In the genomic region with DNA sequence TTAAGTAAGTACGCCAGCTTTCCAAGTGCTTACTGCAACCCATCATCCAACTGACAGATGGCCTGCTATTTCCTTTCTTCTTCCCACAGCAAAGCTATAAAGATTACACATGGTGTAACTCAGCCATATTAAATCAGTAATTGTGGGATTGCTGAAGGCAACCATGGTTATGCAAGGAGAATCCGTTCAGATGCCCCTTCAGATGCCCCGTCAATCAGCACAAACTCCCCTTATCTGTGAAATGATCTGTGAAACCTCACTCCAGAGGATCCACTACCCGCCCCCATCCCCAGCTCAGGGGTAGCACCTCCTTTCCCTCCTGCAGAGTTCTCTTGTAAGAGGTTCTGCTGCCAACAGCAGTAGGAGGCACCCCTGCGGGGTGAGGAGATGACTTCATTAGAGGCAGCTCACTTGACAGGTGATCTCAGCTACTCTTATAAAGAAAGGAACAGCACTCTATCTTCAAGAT, we compare ENCODE assay signal across 23 mouse cellular contexts. TPM values are rescaled to one million over a fixed set of nuclear protein-coding genes. Genes with fewer than 3 reads are reported as not detected.
DNase-seq lines count a peak whose midpoint lies in the region; ATAC-seq and TF ChIP-seq lines count a peak whose summit lies in the region.
"Had no signal": no experiment of that assay in that cellular context is flagged by ENCODE, and none has a peak within 500 bp of the region (broad histone marks: within the 10 kb centered on the region; RNA-seq: fewer than 3 reads in every experiment).

No protein-coding gene starts in this region.

- 26% methylated on average over 5 of the region's 5 CpGs for WGBS in forebrain, embryonic 15.5 days
- 29% methylated on average over 5 of the region's 5 CpGs for WGBS in forebrain, embryonic 11.5 days
- 22% methylated on average over 5 of the region's 5 CpGs for WGBS in midbrain, embryonic 11.5 days
- WGBS in midbrain, postnatal 0 days, result 23% methylated on average over 5 of the region's 5 CpGs

- H3K4me1 ChIP-seq in forebrain, embryonic 15.5 days, result peaks cover 23% of the 10 kb centered on the region
- peaks cover 2% of the 10 kb centered on the region; the same call in 1 of the 2 replicates for H3K4me1 ChIP-seq in forebrain, embryonic 11.5 days (replicated peaks; ENCODE audit: control insufficient read depth, insufficient read depth, low read length)
- H3K4me1 ChIP-seq in midbrain, embryonic 11.5 days (ENCODE audit: control insufficient read depth, insufficient read depth, low read length), result peaks cover 12% of the 10 kb centered on the region
- H3K4me1 ChIP-seq in midbrain, postnatal 0 days (ENCODE audit: insufficient read depth, low read length), result no peaks in the 10 kb centered on the region

- H3K9ac ChIP-seq in forebrain, embryonic 15.5 days (replicated peaks), result no peak overlapping the region
- H3K9ac ChIP-seq in forebrain, embryonic 11.5 days (ENCODE audit: low read length), result no peak overlapping the region
- no peak overlapping the region for H3K9ac ChIP-seq in midbrain, embryonic 11.5 days (ENCODE audit: low read length)
- no peak overlapping the region for H3K9ac ChIP-seq in midbrain, postnatal 0 days (replicated peaks; ENCODE audit: low read length, poor library complexity, severe bottlenecking)
- H3K9ac ChIP-seq: kidney, embryonic 15.5 days; limb, embryonic 12.5 days; liver, embryonic 14.5 days had no signal

- H3K4me2 ChIP-seq in forebrain, embryonic 15.5 days (replicated peaks), result no peak overlapping the region
- H3K4me2 ChIP-seq in forebrain, embryonic 11.5 days (ENCODE audit: low read depth, low read length, severe bottlenecking), result no peak overlapping the region
- no peak overlapping the region for H3K4me2 ChIP-seq in midbrain, embryonic 11.5 days
- no peak overlapping the region for H3K4me2 ChIP-seq in midbrain, postnatal 0 days (ENCODE audit: low read depth, low read length, poor library complexity, severe bottlenecking)
- H3K4me2 ChIP-seq: kidney, embryonic 15.5 days; limb, embryonic 12.5 days had no signal

- DNase-seq in forebrain, embryonic 11.5 days (ENCODE audit: low spot score), result no peak
- peak; percentile 28 to 60 for DNase-seq in layer of hippocampus, adult 18-20 months (ENCODE audit: low spot score in 2 of 2)
- DNase-seq in layer of hippocampus, adult 8-10 months (ENCODE audit: low spot score in 2 of 2), result no peak
- DNase-seq in midbrain, embryonic 11.5 days (ENCODE audit: low spot score, missing footprints), result peak; percentile 81
- no peak for DNase-seq in midbrain, postnatal 0 days (ENCODE audit: low spot score)
- peak; percentile 48 for DNase-seq in brain, embryonic 14.5 days (ENCODE audit: low read depth)
- DNase-seq in gastrocnemius, adult 8-10 months (ENCODE audit: low spot score in 2 of 2), result no peak
- DNase-seq: adrenal gland, postnatal 25 days; cerebellum, adult 18-20 months; embryo, embryonic 11 days; gastrocnemius, postnatal 25 days had no signal

- H3K27ac ChIP-seq in forebrain, embryonic 15.5 days (replicated peaks), result peak overlapping the region; percentile 44
- H3K27ac ChIP-seq in forebrain, embryonic 11.5 days (ENCODE audit: low read depth, low read length), result no peak overlapping the region
- H3K27ac ChIP-seq in midbrain, embryonic 11.5 days (ENCODE audit: low read depth, low read length), result no peak overlapping the region
- H3K27ac ChIP-seq in midbrain, postnatal 0 days (ENCODE audit: low read depth, low read length), result no peak overlapping the region
- H3K27ac ChIP-seq: hindbrain, postnatal 0 days; kidney, embryonic 15.5 days; limb, embryonic 12.5 days; liver, embryonic 14.5 days; macrophage; midbrain, embryonic 10.5 days; stomach, postnatal 0 days had no signal

- peaks cover 32% of the 10 kb centered on the region for H3K27me3 ChIP-seq in forebrain, embryonic 15.5 days
- peaks cover 31% of the 10 kb centered on the region for H3K27me3 ChIP-seq in forebrain, embryonic 11.5 days (ENCODE audit: control insufficient read depth, insufficient read depth, low read length)
- peaks cover 40% of the 10 kb centered on the region for H3K27me3 ChIP-seq in midbrain, embryonic 11.5 days (ENCODE audit: control insufficient read depth, insufficient read depth, low read length)
- peaks cover 11% of the 10 kb centered on the region for H3K27me3 ChIP-seq in midbrain, postnatal 0 days (ENCODE audit: insufficient read depth, low read length)

- H3K9me3 ChIP-seq in forebrain, embryonic 15.5 days, result no peaks in the 10 kb centered on the region
- H3K9me3 ChIP-seq in forebrain, embryonic 11.5 days (ENCODE audit: control insufficient read depth, low read length), result no peaks in the 10 kb centered on the region
- H3K9me3 ChIP-seq in midbrain, embryonic 11.5 days (ENCODE audit: control insufficient read depth, low read length), result no peaks in the 10 kb centered on the region
- H3K9me3 ChIP-seq in midbrain, postnatal 0 days (ENCODE audit: low read length), result no peaks in the 10 kb centered on the region
- H3K9me3 ChIP-seq: kidney, embryonic 15.5 days; limb, embryonic 12.5 days; midbrain, embryonic 10.5 days had no signal

- no peak for TF ChIP-seq CTCF in midbrain, postnatal 0 days (IDR thresholded peaks at IDR 0.05)
- TF ChIP-seq CTCF in brain, embryonic 14.5 days (IDR thresholded peaks at IDR 0.05; ENCODE audit: borderline replicate concordance, extremely low read depth, insufficient read depth, insufficient read length), result no peak

- H3K4me3 ChIP-seq in forebrain, embryonic 15.5 days, result no peak overlapping the region
- H3K4me3 ChIP-seq in forebrain, embryonic 11.5 days (ENCODE audit: low read depth, low read length), result no peak overlapping the region
- no peak overlapping the region for H3K4me3 ChIP-seq in midbrain, embryonic 11.5 days (ENCODE audit: low read depth, low read length)
- H3K4me3 ChIP-seq in midbrain, postnatal 0 days (ENCODE audit: low read depth, low read length), result no peak overlapping the region
- H3K4me3 ChIP-seq: kidney, embryonic 15.5 days; limb, embryonic 12.5 days; midbrain, embryonic 10.5 days had no signal

- TF ChIP-seq POLR2A in brain, embryonic 14.5 days (IDR thresholded peaks at IDR 0.05; ENCODE audit: borderline replicate concordance, extremely low read depth, insufficient read depth, insufficient read length, poor library complexity, severe bottlenecking), result no peak

- no peak for ATAC-seq in forebrain, embryonic 15.5 days (replicated peaks)
- no peak for ATAC-seq in forebrain, embryonic 11.5 days (replicated peaks; ENCODE audit: low FRiP score)
- no peak for ATAC-seq in midbrain, embryonic 11.5 days (ENCODE audit: low FRiP score)
- no peak for ATAC-seq in midbrain, postnatal 0 days (ENCODE audit: low FRiP score)
- ATAC-seq: CD4-positive, CD25-positive, alpha-beta regulatory T cell, adult 4 months; hindbrain, postnatal 0 days; intestine, postnatal 0 days had no signal

- H3K36me3 ChIP-seq in forebrain, embryonic 15.5 days, result no peaks in the 10 kb centered on the region
- H3K36me3 ChIP-seq in forebrain, embryonic 11.5 days (ENCODE audit: control insufficient read depth, insufficient read depth, low read length), result no peaks in the 10 kb centered on the region
- no peaks in the 10 kb centered on the region for H3K36me3 ChIP-seq in midbrain, embryonic 11.5 days (ENCODE audit: control insufficient read depth, insufficient read depth, low read length)
- H3K36me3 ChIP-seq in midbrain, postnatal 0 days (ENCODE audit: insufficient read depth, low read length), result no peaks in the 10 kb centered on the region
- H3K36me3 ChIP-seq: kidney, embryonic 15.5 days; limb, embryonic 12.5 days; midbrain, embryonic 10.5 days had no signal

RNA-seq across cellular contexts. Expression of a gene that starts 3.0 kb away (rescaled TPM):
- 0.57 and 1.1 TPM in 2 replicates for polyA plus RNA-seq in forebrain, embryonic 15.5 days (2015; fragmentation: Nextera tagmentation; extraction: Ambion mirVana)
- polyA plus RNA-seq in forebrain, embryonic 11.5 days (2014; fragmentation: Nextera tagmentation; extraction: Ambion mirVana), result 0.37 and 0.73 TPM in 2 replicates
- 10 to 100 TPM; 23.5 to 25.1 TPM for total RNA-seq in layer of hippocampus, adult 18-20 months (2021)
- total RNA-seq in layer of hippocampus, adult 8-10 months (2022), result 10 to 100 TPM; 22.7 to 26.5 (median 24.3) TPM
- 0.18 and 0.32 TPM in 2 replicates for polyA plus RNA-seq in midbrain, embryonic 11.5 days (2014; fragmentation: Nextera tagmentation; extraction: Ambion mirVana)
- 19.4 and 19.9 TPM in 2 replicates for total RNA-seq in midbrain, postnatal 0 days (2014; rRNA removed)
- polyA plus RNA-seq in midbrain, postnatal 0 days (2015; fragmentation: Nextera tagmentation; extraction: Ambion mirVana), result 2.8 TPM in 2 replicates
- 2.1 and 2.5 TPM in 2 replicates for polyA plus RNA-seq in brain, embryonic 14.5 days (2012; rRNA removed)
- total RNA-seq in gastrocnemius, adult 8-10 months (2022), result 1 to 10 TPM; 1.6 to 2.3 (median 1.7) TPM
- total RNA-seq: hematopoietic stem cell, adult 5-6 weeks; monocyte, adult 5-6 weeks had no signal
- polyA plus RNA-seq: CD4-positive, CD25-positive, alpha-beta regulatory T cell, adult 4 months; macrophage had no signal

Comparison
In these comparisons a context has a peak if more than half of its experiments do, and no peak if none do; other contexts are left out.
1. DNase-seq: peak in layer of hippocampus, adult 18-20 months (2 of 2), midbrain, embryonic 11.5 days (single experiment) and brain, embryonic 14.5 days (single experiment); none in forebrain, embryonic 11.5 days (single experiment), layer of hippocampus, adult 8-10 months (0 of 2), midbrain, postnatal 0 days (single experiment) and gastrocnemius, adult 8-10 months (0 of 2).